Mouse (Mus musculus) left cerebral cortex, adult 11 months (tissue): ENCODE results near the gene Zdhhc20.

Experiments
- DNase-seq: peaks from one replicate; pipeline ENCODE4 v3.0.0; 2022; ENCODE audit warnings: low spot score

Gene Zdhhc20

GRCm38 (mm10) chr14:57820839-57821238 is 69.2 kb downstream of the Zdhhc20 start:
- no peak for DNase-seq

- no peak for DNase-seq
Measured at GRCm38 (mm10) chr14:57811844-57812243, 78.2 kb downstream of the Zdhhc20 start.

GRCm38 (mm10) chr14:57810886-57811285 is 79.2 kb downstream of the Zdhhc20 start:
- DNase-seq: no peak

- no peak for DNase-seq
Measured at GRCm38 (mm10) chr14:57808558-57808957, 81.5 kb downstream of the Zdhhc20 start.

GRCm38 (mm10) chr14:57803731-57804130 is 86.3 kb downstream of the Zdhhc20 start:
- no peak for DNase-seq

- DNase-seq: peak; percentile 98
Measured at GRCm38 (mm10) chr14:57797991-57798931, 91.8 kb downstream of the Zdhhc20 start, which contains the start of gene Sap18. TSS of gene Sap18 (plus strand) at chr14:57798180.

- no peak for DNase-seq
Measured at GRCm38 (mm10) chr14:57797551-57797950, 92.5 kb downstream of the Zdhhc20 start.

GRCm38 (mm10) chr14:57791171-57791570 is 98.9 kb downstream of the Zdhhc20 start:
- no peak for DNase-seq

GRCm38 (mm10) chr14:57789759-57790158 is 100.3 kb downstream of the Zdhhc20 start:
- DNase-seq: no peak

- DNase-seq: no peak
Measured at GRCm38 (mm10) chr14:57789311-57789710, 100.8 kb downstream of the Zdhhc20 start.

GRCm38 (mm10) chr14:57787406-57787805 is 102.7 kb downstream of the Zdhhc20 start:
- DNase-seq: no peak
